Mouse (Mus musculus) ES-E14 (cell line): ENCODE measurements around the gene Gnai2. TPM values are rescaled to one million over a fixed set of nuclear protein-coding genes. Genes with fewer than 3 reads are reported as not detected.
A peak's percentile ranks its signal among the peaks of the same experiment; 100 is the strongest.

ENCODE experiments used
- DNase-seq: peaks from one replicate; pipeline ENCODE4 v3.0.0-alpha.2; 2013; ENCODE audit warnings: low read depth, low spot score
- H3K27ac ChIP-seq: 2 replicates; pipeline ENCODE4 v1.5.1; 2012; ENCODE audit warnings: low read depth, mild to moderate bottlenecking, low read length, moderate library complexity, mixed read lengths; ENCODE audit not compliant: poor library complexity, insufficient read depth, severe bottlenecking
- H3K36me3 ChIP-seq: 2 replicates; pipeline ENCODE4 v1.6.1; 2012; ENCODE audit warnings: mild to moderate bottlenecking, low read length, moderate library complexity, mixed read lengths; ENCODE audit not compliant: control insufficient read depth, poor library complexity, insufficient read depth, severe bottlenecking
- H3K4me1 ChIP-seq, 2 experiments: fragments of 150-350 bp in 1 of 2; sonication (generic) in 1 of 2; 2 replicates each; pipeline ENCODE4 v1.6.1; 2012; ENCODE audit warnings: low read length in 2 of 2, mild to moderate bottlenecking in 1 of 2, mixed read lengths in 1 of 2; ENCODE audit not compliant: control insufficient read depth in 2 of 2, insufficient read depth in 2 of 2, poor library complexity in 1 of 2
- H3K4me3 ChIP-seq, 2 experiments: fragments of 150-350 bp in 1 of 2; sonication (generic) in 1 of 2; 2 replicates each; pipeline ENCODE4 v1.5.1; 2012; ENCODE audit warnings: low read length in 2 of 2, low read depth in 1 of 2, mild to moderate bottlenecking in 1 of 2, mixed read lengths in 1 of 2; ENCODE audit not compliant: insufficient read depth in 1 of 2, poor library complexity in 1 of 2, severe bottlenecking in 1 of 2
- H3K9ac ChIP-seq: 2 replicates; pipeline ENCODE4 v1.6.1; 2012; ENCODE audit warnings: low read depth, mild to moderate bottlenecking, low read length, mixed read lengths; ENCODE audit not compliant: poor library complexity, insufficient read depth, severe bottlenecking
- H3K9me3 ChIP-seq: fragments of 150-350 bp; sonication (generic); 2 replicates; pipeline ENCODE4 v1.6.1; 2012; ENCODE audit warnings: low read depth, mild to moderate bottlenecking, low read length; ENCODE audit not compliant: control insufficient read depth, insufficient read depth
- CHD2 ChIP-seq: IDR thresholded peaks from 2 replicates; pipeline ENCODE4 v1.6.1; 2014; ENCODE audit warnings: mild to moderate bottlenecking, low read depth, low read length, inconsistent platforms
- HCFC1 ChIP-seq: IDR thresholded peaks from 2 replicates; pipeline ENCODE4 v1.6.1; 2012; ENCODE audit warnings: low read length, inconsistent platforms, borderline replicate concordance; ENCODE audit not compliant: insufficient read depth
- MAFK ChIP-seq: IDR thresholded peaks from 2 replicates; pipeline ENCODE4 v1.6.1; 2014; ENCODE audit warnings: mild to moderate bottlenecking, low read depth, low read length, inconsistent platforms; ENCODE audit not compliant: insufficient read depth
- ZC3H11A ChIP-seq: IDR thresholded peaks from 2 replicates; pipeline ENCODE4 v1.6.1; 2012; ENCODE audit warnings: low read depth, mild to moderate bottlenecking, inconsistent platforms, low read length, borderline replicate concordance
- ZNF384 ChIP-seq: IDR thresholded peaks from 2 replicates; pipeline ENCODE4 v1.6.1; 2012; ENCODE audit warnings: low read depth, low read length, inconsistent platforms
- in situ Hi-C, 2 experiments: fragments of 600-800 bp; cut with MboI; formaldehyde crosslinking; loops; one replicate each; pipeline ENCODE4 v1.15.1; 2025; ENCODE audit warnings: low sequenced_read_pairs in 2 of 2, inconsistent platforms in 1 of 2; ENCODE audit not compliant: unreplicated experiment in 2 of 2
- total RNA-seq: library from RNA; depleted of rRNA; stranded (reverse); fragments of 300-350 nt; gene quantifications from 2 replicates; pipeline ENCODE4 v1.2.3, GENCODE M21; 2012

Gene Gnai2
- total RNA-seq, 1 experiment = 178 TPM

DNA sequence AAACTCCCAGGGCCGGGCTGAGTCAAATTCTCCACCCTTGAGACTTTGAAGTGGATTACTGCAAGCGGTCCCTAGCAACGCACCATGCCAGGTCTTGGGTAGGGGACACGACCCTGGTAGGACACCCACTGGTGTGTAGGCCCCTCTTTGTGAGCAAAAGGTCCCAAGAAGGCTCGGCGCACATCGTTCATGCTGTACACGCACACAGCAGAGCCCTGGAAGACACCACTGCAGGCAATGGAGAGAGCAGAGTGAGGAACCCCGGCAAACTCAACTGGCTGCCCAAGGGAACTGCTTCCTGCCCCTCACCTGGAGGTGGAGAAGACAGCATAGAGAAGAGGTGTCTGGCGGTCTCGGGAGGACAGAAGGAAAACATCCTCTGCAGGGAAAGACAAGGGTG, 33.9 kb downstream of the Gnai2 start:
- no peak overlapping the region for H3K9ac ChIP-seq
- in situ Hi-C loops = no loop called here
- H3K27ac ChIP-seq = no peak overlapping the region
- no peak for DNase-seq
- H3K36me3 ChIP-seq = no peaks in the 10 kb centered on the region
- H3K4me3 ChIP-seq = no peak overlapping the region
- TF ChIP-seq HCFC1 = no peak
- no peak for TF ChIP-seq ZC3H11A
- no peaks in the 10 kb centered on the region for H3K9me3 ChIP-seq
- H3K4me1 ChIP-seq = peaks cover 6 to 29% of the 10 kb centered on the region in 2 experiments; a peak in 2 of 4 replicates

DNA sequence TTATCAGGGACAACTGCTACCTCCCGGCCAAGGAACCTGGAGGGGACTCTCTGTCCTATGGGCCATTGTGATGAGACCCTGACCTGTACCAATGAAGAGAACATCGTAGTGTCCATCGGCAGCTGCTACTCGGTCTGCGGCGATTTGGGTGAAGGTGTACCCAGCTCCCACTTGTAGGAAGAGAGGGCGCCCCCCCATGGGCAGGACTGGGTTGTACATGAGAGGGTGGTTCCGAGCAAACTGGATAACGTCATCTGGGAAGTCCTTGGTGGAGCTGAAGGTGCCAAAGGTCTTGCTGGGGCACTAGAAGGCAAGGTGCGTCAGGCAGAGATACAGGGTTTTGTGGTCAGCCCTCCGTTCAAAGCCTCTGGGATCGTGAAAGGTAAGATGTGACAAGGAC, 34.4 kb downstream of the Gnai2 start:
- no peak for DNase-seq
- no peaks in the 10 kb centered on the region for H3K36me3 ChIP-seq
- TF ChIP-seq ZNF384 (no peak), MAFK (no peak), CHD2 (no peak), HCFC1 (no peak), ZC3H11A (no peak)
- no peak overlapping the region for H3K9ac ChIP-seq
- H3K9me3 ChIP-seq = no peaks in the 10 kb centered on the region
- peaks cover 6 to 23% of the 10 kb centered on the region in 2 experiments; a peak in 2 of 4 replicates for H3K4me1 ChIP-seq
- H3K4me3 ChIP-seq = no peak overlapping the region
- in situ Hi-C loops = no loop called here
- no peak overlapping the region for H3K27ac ChIP-seq

DNA sequence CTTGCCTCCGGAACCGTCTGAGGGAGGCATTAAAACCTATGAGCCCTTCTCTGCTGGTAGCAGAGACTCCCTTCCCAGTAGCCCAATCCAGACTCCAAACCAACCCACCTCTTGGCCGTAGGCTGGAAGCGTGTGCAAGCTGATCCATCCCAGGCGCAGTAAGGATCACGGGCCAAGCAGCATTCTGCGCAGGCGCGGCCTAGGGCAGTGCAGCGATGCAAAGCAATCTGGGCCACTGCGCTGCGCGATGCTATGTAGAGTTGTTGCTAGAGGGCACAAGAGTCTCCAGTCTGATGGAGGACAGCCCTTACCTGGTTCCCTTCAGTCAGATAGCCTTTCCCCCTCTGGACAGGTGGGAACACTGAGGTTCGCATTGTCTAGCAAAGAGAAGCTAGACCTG, 35.3 kb downstream of the Gnai2 start:
- H3K9me3 ChIP-seq = no peaks in the 10 kb centered on the region
- peak overlapping the region; percentile 1 to 46; a peak in 3 of 4 replicates for H3K4me3 ChIP-seq
- H3K36me3 ChIP-seq = no peaks in the 10 kb centered on the region
- no peak for DNase-seq
- no peak overlapping the region for H3K9ac ChIP-seq
- TF ChIP-seq ZC3H11A (no peak), HCFC1 (no peak), MAFK (no peak), CHD2 (no peak), ZNF384 (no peak)
- no peak overlapping the region for H3K27ac ChIP-seq
- peaks cover 4 to 17% of the 10 kb centered on the region in 2 experiments; a peak in 2 of 4 replicates for H3K4me1 ChIP-seq
- in situ Hi-C loops = no loop called here

DNA sequence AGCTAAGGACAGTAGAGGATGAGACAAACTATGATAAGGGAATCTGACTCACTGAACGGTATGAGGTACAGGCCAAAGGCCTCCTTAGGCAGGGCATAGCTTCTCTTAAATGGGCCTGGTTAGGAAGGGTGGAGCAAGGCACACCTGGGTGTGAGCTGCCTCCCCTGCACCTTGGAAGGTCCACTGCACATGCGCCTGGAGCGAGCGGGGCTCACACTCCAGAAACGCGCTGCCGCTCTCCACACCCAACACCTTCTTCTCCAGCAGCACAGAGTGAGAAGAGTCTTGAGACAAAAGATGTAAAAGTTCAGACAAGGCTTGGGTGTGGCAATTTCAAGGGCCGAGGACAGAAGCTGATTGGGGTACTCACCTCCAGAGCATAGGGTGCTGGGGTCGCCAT, 35.7 kb downstream of the Gnai2 start:
- no peak overlapping the region for H3K27ac ChIP-seq
- 0 out of 2 replicates have a peak, but pooled peaks cover 3% of the 10 kb centered on the region for H3K36me3 ChIP-seq
- TF ChIP-seq ZNF384 = no peak
- TF ChIP-seq CHD2 = no peak
- TF ChIP-seq HCFC1 = no peak
- TF ChIP-seq MAFK = no peak
- no peak for TF ChIP-seq ZC3H11A
- in situ Hi-C loops = no loop called here
- H3K4me1 ChIP-seq = peaks cover 4 to 18% of the 10 kb centered on the region in 2 experiments; a peak in 2 of 4 replicates
- DNase-seq = no peak
- no peaks in the 10 kb centered on the region for H3K9me3 ChIP-seq
- H3K4me3 ChIP-seq = peak overlapping the region; percentile 1 to 46; a peak in 3 of 4 replicates
- H3K9ac ChIP-seq = 0 out of 2 replicates have a peak overlapping the region, but pooled peaks have one; percentile 11

DNA sequence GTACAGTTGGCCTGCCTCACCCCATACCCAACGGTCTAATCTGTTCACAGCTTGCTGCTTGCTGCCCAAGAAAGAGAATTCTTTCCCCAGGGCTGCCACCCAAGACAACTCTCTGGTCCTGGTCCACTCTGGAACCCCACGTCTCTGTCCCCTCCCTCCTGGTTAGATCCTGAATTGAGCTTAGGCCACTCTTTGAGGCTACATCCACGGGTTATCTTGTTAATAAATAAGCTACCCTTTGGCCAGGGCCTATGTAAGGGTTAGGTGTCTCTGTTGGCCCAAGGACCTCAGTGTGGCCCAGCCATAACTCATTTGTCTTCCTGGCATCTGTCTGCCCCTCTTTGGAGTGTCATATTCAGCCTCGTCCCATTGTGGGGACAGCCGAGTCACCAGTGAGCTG, 36.8 kb downstream of the Gnai2 start:
- in situ Hi-C loops = no loop called here

More for the DNA sequence above, 36.8 kb downstream of the Gnai2 start:
- Histone ChIP-seq H3K36me3 (peaks cover 9% of the 10 kb centered on the region), H3K4me3 (peak overlapping the region; percentile 54 to 65; a peak in 3 of 4 replicates), H3K9ac (peak overlapping the region; percentile 39; the same call in 1 of the 2 replicates), H3K27ac (no peak overlapping the region), H3K9me3 (no peaks in the 10 kb centered on the region), H3K4me1 (peaks cover 4 to 21% of the 10 kb centered on the region in 2 experiments; a peak in 2 of 4 replicates)
- TF ChIP-seq CHD2 (no peak), MAFK (no peak), ZC3H11A (no peak), ZNF384 (no peak), HCFC1 (no peak)
- no peak for DNase-seq
